Mouse (Mus musculus): Measurements from ENCODE around the gene Tnfsf9.
A peak's percentile ranks its signal among the peaks of the same experiment; 100 is the strongest.
"Not testable (repeated sequence)": the region's sequence is repeated elsewhere in the genome, so short reads cannot be mapped to it uniquely, and the experiment has no call there.

The Tnfsf9 gene

DNA sequence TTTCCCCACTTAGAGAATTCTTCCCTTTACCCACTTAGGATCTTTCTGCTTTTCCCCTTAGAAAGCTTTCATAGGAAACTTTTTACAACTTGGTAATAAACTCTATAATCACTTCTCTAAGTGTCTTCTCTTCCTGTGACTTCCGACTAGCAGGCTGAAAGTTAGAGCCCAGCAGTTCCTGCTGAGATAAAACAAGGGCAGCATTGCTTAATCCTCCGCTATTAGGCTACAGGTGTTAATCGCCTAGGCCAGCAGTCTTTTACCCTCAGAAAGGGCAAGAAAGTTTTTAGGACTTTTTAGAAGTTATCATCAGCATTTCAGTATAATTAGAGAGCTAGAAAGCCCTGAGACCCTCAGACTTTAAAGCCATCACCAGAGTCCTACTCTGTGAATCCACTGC lies 28.9 kb downstream of the Tnfsf9 start:
- DNase-seq (ENCODE audit: low read depth, low spot score), result not testable (repeated sequence)

GRCm38 (mm10) chr17:57134693-57135092 lies 29.6 kb downstream of the Tnfsf9 start:
- DNase-seq (ENCODE audit: low read depth, low spot score), result no peak

- peak; percentile 80 for DNase-seq (ENCODE audit: low read depth, low spot score)
These were observed 30.5 kb downstream of the Tnfsf9 start for GRCm38 (mm10) chr17:57135635-57136034.

DNA sequence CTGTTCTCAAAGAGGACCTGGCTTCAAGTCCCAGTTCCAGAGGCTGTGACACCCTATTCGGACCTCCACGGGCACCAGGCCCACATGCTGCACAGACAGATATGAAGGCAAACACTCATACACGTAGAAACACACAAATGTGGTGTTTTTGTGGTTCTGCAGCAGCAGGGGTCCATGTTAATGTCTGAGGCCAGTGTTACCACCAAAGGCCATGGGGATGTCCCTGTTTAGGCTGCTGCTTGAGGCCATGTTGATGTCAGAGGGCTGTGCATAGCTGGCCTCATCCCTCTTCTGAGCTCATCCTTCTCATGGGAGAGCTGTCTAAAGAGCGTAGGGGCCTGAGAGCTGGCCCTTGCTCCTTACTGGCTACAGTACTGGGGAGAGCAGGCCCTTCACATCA lies 33.6 kb downstream of the Tnfsf9 start:
- no peak for DNase-seq (ENCODE audit: low read depth, low spot score)

DNA sequence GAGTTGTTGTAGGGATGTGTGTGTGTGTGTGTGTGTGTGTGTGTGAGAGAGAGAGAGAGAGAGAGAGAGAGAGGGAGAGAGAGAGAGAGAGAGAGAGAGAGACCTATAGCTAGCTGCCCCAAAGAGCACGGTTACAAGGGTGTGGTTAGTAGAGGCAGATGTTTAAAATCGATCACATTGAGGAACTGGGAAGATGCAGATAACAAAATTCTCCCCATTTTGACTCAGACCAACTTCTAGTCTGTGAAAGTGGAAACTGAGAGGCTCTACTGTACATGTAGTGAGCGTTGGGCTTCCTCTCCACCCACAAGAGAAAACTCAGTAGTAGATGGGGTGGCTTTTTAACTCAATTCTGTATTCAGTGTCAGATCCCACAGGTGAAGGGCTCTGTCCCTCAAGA lies 34.6 kb downstream of the Tnfsf9 start:
- DNase-seq (ENCODE audit: low read depth, low spot score), result peak; percentile 57

GRCm38 (mm10) chr17:57143704-57144103 lies 38.6 kb downstream of the Tnfsf9 start:
- DNase-seq (ENCODE audit: low read depth, low spot score), result peak; percentile 51

DNA sequence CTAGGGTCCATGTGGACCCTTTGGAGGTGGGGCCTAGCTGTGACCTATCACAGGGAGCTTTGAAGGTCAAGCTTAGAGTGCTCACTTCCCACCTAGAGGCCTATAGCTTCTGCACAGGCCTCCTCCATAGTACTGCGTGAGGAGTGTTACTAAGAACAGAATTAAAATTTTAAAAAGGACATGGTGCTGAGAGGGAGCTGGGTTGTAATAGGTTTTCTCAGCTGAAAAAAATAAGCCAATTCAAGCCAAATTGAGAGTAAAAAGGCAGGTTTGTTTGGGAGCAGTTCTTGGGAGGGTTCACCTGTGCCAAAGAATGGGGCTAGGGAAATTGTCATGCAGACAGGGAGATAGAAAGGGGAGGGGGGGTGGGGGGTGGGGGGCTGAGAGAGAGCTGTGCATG lies 40.0 kb downstream of the Tnfsf9 start:
- no peak for DNase-seq (ENCODE audit: low read depth, low spot score)

DNA sequence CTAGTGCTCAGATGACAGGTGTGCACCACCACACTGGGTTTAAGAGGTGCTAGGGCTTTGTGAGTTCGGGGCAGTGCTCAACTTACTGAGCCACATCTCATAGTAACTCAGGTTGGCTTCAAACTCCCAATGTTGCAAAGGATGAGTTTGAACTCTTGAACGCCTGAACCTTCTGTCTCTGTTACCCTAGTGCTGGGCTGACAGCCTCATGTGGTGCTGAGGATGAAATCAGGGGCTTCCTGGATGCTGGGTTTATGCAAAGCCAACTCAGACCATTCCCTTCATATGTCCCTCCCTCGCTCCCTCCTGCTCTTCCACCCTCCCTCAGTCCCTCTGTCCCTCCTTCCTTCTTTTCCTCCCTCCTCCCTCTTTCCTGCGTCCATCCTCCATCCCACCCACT lies 43.2 kb downstream of the Tnfsf9 start:
- DNase-seq (ENCODE audit: low read depth, low spot score), result no peak

- no peak for DNase-seq (ENCODE audit: low read depth, low spot score)
These were observed 44.1 kb downstream of the Tnfsf9 start, which contains the start of gene Cd70 for GRCm38 (mm10) chr17:57148994-57149803. Gene Cd70 (minus strand): TSS chr17:57149777.

- no peak for DNase-seq (ENCODE audit: low read depth, low spot score)
These were observed 47.9 kb downstream of the Tnfsf9 start for GRCm38 (mm10) chr17:57153006-57153405.

DNA sequence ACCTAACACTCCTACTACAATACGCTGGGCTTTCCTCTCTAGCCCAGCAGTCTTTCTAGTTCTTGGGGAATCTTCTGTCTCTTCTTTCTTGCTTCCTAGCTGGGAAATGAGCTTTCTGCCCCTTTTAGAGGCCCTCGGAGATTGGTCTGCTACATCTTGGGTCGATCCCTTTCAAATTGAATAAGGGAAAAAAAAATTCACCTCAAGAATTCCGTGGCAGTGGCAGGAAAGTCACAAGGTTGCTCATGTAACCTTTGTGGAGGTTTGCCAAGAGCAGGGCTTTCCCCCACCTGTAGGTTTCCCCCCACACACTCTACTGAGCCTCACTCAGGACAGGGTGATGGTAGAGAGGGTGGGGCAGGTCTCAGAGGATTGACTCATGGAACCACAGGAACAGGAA lies 48.7 kb downstream of the Tnfsf9 start:
- DNase-seq (ENCODE audit: low read depth, low spot score), result no peak

All from A20 (cell line).